ENCODE assay signal across 23 mouse cellular contexts in genomic region chr17:30857347-30857746, GRCm38 (mm10). TPM values are rescaled to one million over a fixed set of nuclear protein-coding genes. Genes with fewer than 3 reads are reported as not detected.
"Had no signal": no experiment of that assay in that cellular context is flagged by ENCODE, and none has a peak within 500 bp of the region (broad histone marks: within the 10 kb centered on the region; RNA-seq: fewer than 3 reads in every experiment).

No protein-coding gene starts in this region.

- H3K9me3 ChIP-seq: midbrain, embryonic 10.5 days; midbrain, embryonic 12.5 days; neural tube, embryonic 13.5 days; neural tube, embryonic 15.5 days; stomach, embryonic 15.5 days had no signal

- H3K27ac ChIP-seq: liver, embryonic 14.5 days; midbrain, embryonic 10.5 days; midbrain, embryonic 12.5 days; neural tube, embryonic 13.5 days; neural tube, embryonic 15.5 days; stomach, embryonic 15.5 days; stomach, postnatal 0 days had no signal

- DNase-seq: lung, adult 18-20 months; lung, embryonic 14.5 days; lung, postnatal 10 days; lung, postnatal 4 days; midbrain, embryonic 14.5 days; retina, postnatal 1 day; right cerebral cortex, adult 18-20 months; right cerebral cortex, postnatal 25 days; right cerebral cortex, postnatal 4 days; thymus, adult 2 months; thymus, postnatal 25 days; thymus, postnatal 4 days had no signal

- ATAC-seq: midbrain, embryonic 16.5 days had no signal

- H3K4me1 ChIP-seq: stomach, embryonic 15.5 days had no signal

- H3K36me3 ChIP-seq: midbrain, embryonic 10.5 days; midbrain, embryonic 12.5 days; neural tube, embryonic 13.5 days; neural tube, embryonic 15.5 days; stomach, embryonic 15.5 days had no signal

- H3K27me3 ChIP-seq: midbrain, embryonic 12.5 days; neural tube, embryonic 13.5 days; neural tube, embryonic 15.5 days; stomach, embryonic 15.5 days had no signal

- H3K4me3 ChIP-seq: midbrain, embryonic 10.5 days; midbrain, embryonic 12.5 days; myocyte; neural tube, embryonic 13.5 days; neural tube, embryonic 15.5 days; stomach, embryonic 15.5 days had no signal

RNA-seq across cellular contexts. Expression of gene Glp1r, which starts 44.3 kb away (rescaled TPM):
- total RNA-seq: megakaryocyte-erythroid progenitor cell, adult 5-6 weeks had no signal
- polyA plus RNA-seq: liver, embryonic 16.5 days; midbrain, embryonic 10.5 days had no signal
